In the genomic region with DNA sequence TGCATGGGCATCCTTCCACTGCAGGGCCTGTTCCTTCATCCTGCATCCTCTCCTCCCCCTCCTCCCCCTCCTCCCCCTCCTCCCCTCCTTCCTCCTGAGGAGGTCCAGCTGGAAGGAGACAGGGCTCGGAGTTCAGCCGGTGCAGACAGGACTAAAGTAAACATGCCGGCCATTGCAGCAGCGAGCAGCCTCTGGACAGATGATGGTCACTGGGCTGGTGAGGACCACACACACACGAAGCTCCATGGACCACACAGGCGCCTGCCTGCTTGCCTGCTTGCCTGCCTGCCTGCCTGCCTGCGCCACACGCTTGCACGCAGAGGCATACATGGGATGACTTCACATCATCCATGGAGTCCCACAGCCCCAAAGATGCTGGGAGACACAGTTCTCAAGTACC, we compare ENCODE assay signal across 16 mouse cellular contexts.
DNase-seq lines count a peak whose midpoint lies in the region; ATAC-seq lines count a peak whose summit lies in the region.
"Had no signal": no experiment of that assay in that cellular context is flagged by ENCODE, and none has a peak within 500 bp of the region (broad histone marks: within the 10 kb centered on the region; RNA-seq: fewer than 3 reads in every experiment).

No protein-coding gene starts in this region.

- H3K4me2 ChIP-seq in forebrain, embryonic 16.5 days (ENCODE audit: low read length): no peak overlapping the region
- H3K4me2 ChIP-seq in liver, embryonic 12.5 days: no peak overlapping the region
- no peak overlapping the region for H3K4me2 ChIP-seq in neural tube, embryonic 11.5 days (ENCODE audit: low read depth)
- H3K4me2 ChIP-seq: hindbrain, embryonic 13.5 days; limb, embryonic 15.5 days had no signal

- no peak for DNase-seq in forebrain, embryonic 10.5 days (ENCODE audit: extremely low spot score, low spot score)
- peak; percentile 27 for DNase-seq in liver
- peak; percentile 69 for DNase-seq in embryo, embryonic 10.5 days (ENCODE audit: low spot score)
- DNase-seq in neural tube, embryonic 11.5 days (ENCODE audit: low spot score): peak; percentile 42
- DNase-seq in B cell, adult 2 months: no peak
- DNase-seq in left cerebral cortex, adult 18-20 months (ENCODE audit: low spot score in 2 of 2): no peak
- DNase-seq: cerebellum, adult 2 months; right cerebral cortex, postnatal 25 days; thymus, postnatal 25 days had no signal

- no peak overlapping the region for H3K4me3 ChIP-seq in forebrain, embryonic 10.5 days
- H3K4me3 ChIP-seq in forebrain, embryonic 16.5 days (replicated peaks; ENCODE audit: low read length): no peak overlapping the region
- H3K4me3 ChIP-seq in liver, embryonic 12.5 days: no peak overlapping the region
- no peak overlapping the region for H3K4me3 ChIP-seq in neural tube, embryonic 11.5 days (ENCODE audit: low read depth, low read length)
- H3K4me3 ChIP-seq: hindbrain, embryonic 13.5 days; left cerebral cortex, adult 2 months; limb, embryonic 15.5 days; megakaryocyte, embryonic 14.5 days had no signal

- H3K36me3 ChIP-seq in forebrain, embryonic 10.5 days (replicated peaks): no peaks in the 10 kb centered on the region
- H3K36me3 ChIP-seq in forebrain, embryonic 16.5 days (ENCODE audit: control insufficient read depth, insufficient read depth): no peaks in the 10 kb centered on the region
- H3K36me3 ChIP-seq in liver, embryonic 12.5 days: no peaks in the 10 kb centered on the region
- no peaks in the 10 kb centered on the region for H3K36me3 ChIP-seq in neural tube, embryonic 11.5 days (ENCODE audit: control insufficient read depth, insufficient read depth, low read length)
- H3K36me3 ChIP-seq: hindbrain, embryonic 13.5 days; limb, embryonic 15.5 days had no signal

- H3K27me3 ChIP-seq in forebrain, embryonic 10.5 days (ENCODE audit: poor library complexity, severe bottlenecking): peaks cover 87% of the 10 kb centered on the region
- H3K27me3 ChIP-seq in forebrain, embryonic 16.5 days (replicated peaks; ENCODE audit: control insufficient read depth, insufficient read depth, low read length): 0 out of 2 replicates have a peak, but pooled peaks cover 2% of the 10 kb centered on the region
- peaks cover 7% of the 10 kb centered on the region; the same call in 1 of the 2 replicates for H3K27me3 ChIP-seq in liver, embryonic 12.5 days (replicated peaks)
- H3K27me3 ChIP-seq in neural tube, embryonic 11.5 days (ENCODE audit: control insufficient read depth, insufficient read depth, low read length): peaks cover 26% of the 10 kb centered on the region

- ATAC-seq in forebrain, embryonic 16.5 days: no peak
- no peak; the same call in 1 of the 2 replicates for ATAC-seq in liver, embryonic 12.5 days
- ATAC-seq in neural tube, embryonic 11.5 days (ENCODE audit: insufficient read depth, low FRiP score, low TSS enrichment): no peak
- ATAC-seq: Patski had no signal

- WGBS in forebrain, embryonic 10.5 days: 68% methylated on average over 7 of the region's 9 CpGs
- WGBS in forebrain, embryonic 16.5 days: 57% methylated on average over 9 of the region's 9 CpGs
- 61% methylated on average over 9 of the region's 9 CpGs for WGBS in liver, embryonic 12.5 days (ENCODE audit: insufficient replicate concordance)
- 50% methylated on average over 7 of the region's 9 CpGs for WGBS in neural tube, embryonic 11.5 days

- peaks cover 42% of the 10 kb centered on the region for H3K4me1 ChIP-seq in forebrain, embryonic 10.5 days
- H3K4me1 ChIP-seq in forebrain, embryonic 16.5 days (replicated peaks; ENCODE audit: control insufficient read depth, insufficient read depth, low read length): no peaks in the 10 kb centered on the region
- peaks cover 14% of the 10 kb centered on the region; the same call in 1 of the 2 replicates for H3K4me1 ChIP-seq in liver, embryonic 12.5 days
- peaks cover 8% of the 10 kb centered on the region for H3K4me1 ChIP-seq in neural tube, embryonic 11.5 days (ENCODE audit: control insufficient read depth, insufficient read depth, low read length)
- H3K4me1 ChIP-seq: megakaryocyte, embryonic 14.5 days had no signal

- no peak overlapping the region for H3K9ac ChIP-seq in forebrain, embryonic 16.5 days (replicated peaks; ENCODE audit: low read depth, low read length)
- no peak overlapping the region for H3K9ac ChIP-seq in liver, embryonic 12.5 days
- no peak overlapping the region for H3K9ac ChIP-seq in neural tube, embryonic 11.5 days (ENCODE audit: low read length)
- H3K9ac ChIP-seq: hindbrain, embryonic 13.5 days; limb, embryonic 15.5 days had no signal

- peak overlapping the region; percentile 56; the same call in 1 of the 2 replicates for H3K27ac ChIP-seq in forebrain, embryonic 10.5 days
- no peak overlapping the region for H3K27ac ChIP-seq in forebrain, embryonic 16.5 days (ENCODE audit: low read length)
- no peak overlapping the region for H3K27ac ChIP-seq in liver, embryonic 12.5 days
- no peak overlapping the region for H3K27ac ChIP-seq in neural tube, embryonic 11.5 days (ENCODE audit: low read depth, low read length)
- H3K27ac ChIP-seq: hindbrain, embryonic 13.5 days; left cerebral cortex, adult 2 months; limb, embryonic 15.5 days had no signal

- no peaks in the 10 kb centered on the region for H3K9me3 ChIP-seq in forebrain, embryonic 10.5 days
- H3K9me3 ChIP-seq in forebrain, embryonic 16.5 days (ENCODE audit: control insufficient read depth, low read length): no peaks in the 10 kb centered on the region
- H3K9me3 ChIP-seq in liver, embryonic 12.5 days (replicated peaks): no peaks in the 10 kb centered on the region
- H3K9me3 ChIP-seq in neural tube, embryonic 11.5 days (ENCODE audit: control insufficient read depth, low read length): no peaks in the 10 kb centered on the region
- H3K9me3 ChIP-seq: hindbrain, embryonic 13.5 days; limb, embryonic 15.5 days; megakaryocyte, embryonic 14.5 days had no signal

Comparison
In these comparisons a context has a peak if more than half of its experiments do, and no peak if none do; other contexts are left out.
1. DNase-seq: peak in liver (single experiment), embryo, embryonic 10.5 days (single experiment) and neural tube, embryonic 11.5 days (single experiment); none in forebrain, embryonic 10.5 days (single experiment), B cell, adult 2 months (0 of 2) and left cerebral cortex, adult 18-20 months (0 of 2).